Mouse (Mus musculus): ENCODE data around the gene Dync1h1. TPM values are rescaled to one million over a fixed set of nuclear protein-coding genes. Genes with fewer than 3 reads are reported as not detected.

The Dync1h1 gene
- polyA plus RNA-seq, 1 experiment, result 158 TPM

- no peak for DNase-seq (ENCODE audit: low read depth, low spot score)
- WGBS, result 59% methylated on average over 13 of the region's 13 CpGs
These were observed 844 bp upstream of the Dync1h1 start for GRCm38 (mm10) chr12:110600225-110600991.

- WGBS, result 78% methylated on average over 3 of the region's 3 CpGs
- DNase-seq (ENCODE audit: low read depth, low spot score), result no peak
These were observed 4.9 kb downstream of the Dync1h1 start for GRCm38 (mm10) chr12:110606161-110606560.

- 68% methylated on average over 2 of the region's 2 CpGs for WGBS
- DNase-seq (ENCODE audit: low read depth, low spot score), result no peak
These were observed 5.4 kb downstream of the Dync1h1 start for GRCm38 (mm10) chr12:110606676-110607075.

- WGBS, result 13% methylated on average over 11 of the region's 11 CpGs
- peak; percentile 64 for DNase-seq (ENCODE audit: low read depth, low spot score)
These were observed 7.4 kb downstream of the Dync1h1 start for GRCm38 (mm10) chr12:110608460-110609152.

DNA sequence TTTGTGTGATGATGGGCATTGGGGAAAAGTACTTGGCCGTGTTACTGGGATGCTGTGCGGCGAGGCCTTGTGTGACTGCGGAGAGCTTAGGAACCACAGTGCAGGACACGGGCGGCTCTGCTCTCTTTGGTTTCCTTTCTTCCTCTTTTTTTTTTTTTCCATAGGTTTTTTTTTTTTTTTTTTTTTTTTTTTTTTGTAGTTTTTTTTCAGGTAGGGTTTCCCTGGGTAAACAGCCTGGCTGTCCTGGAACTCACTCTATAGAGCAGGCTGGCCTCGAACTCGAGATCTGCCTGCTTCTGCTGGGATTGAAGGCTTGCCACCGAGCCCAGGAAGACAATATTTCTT, 7.9 kb downstream of the Dync1h1 start:
- no peak for DNase-seq (ENCODE audit: low read depth, low spot score)
- 55% methylated on average over 9 of the region's 9 CpGs for WGBS

GRCm38 (mm10) chr12:110610713-110611112, 9.5 kb downstream of the Dync1h1 start:
- 90% methylated on average over 2 of the region's 2 CpGs for WGBS

DNA sequence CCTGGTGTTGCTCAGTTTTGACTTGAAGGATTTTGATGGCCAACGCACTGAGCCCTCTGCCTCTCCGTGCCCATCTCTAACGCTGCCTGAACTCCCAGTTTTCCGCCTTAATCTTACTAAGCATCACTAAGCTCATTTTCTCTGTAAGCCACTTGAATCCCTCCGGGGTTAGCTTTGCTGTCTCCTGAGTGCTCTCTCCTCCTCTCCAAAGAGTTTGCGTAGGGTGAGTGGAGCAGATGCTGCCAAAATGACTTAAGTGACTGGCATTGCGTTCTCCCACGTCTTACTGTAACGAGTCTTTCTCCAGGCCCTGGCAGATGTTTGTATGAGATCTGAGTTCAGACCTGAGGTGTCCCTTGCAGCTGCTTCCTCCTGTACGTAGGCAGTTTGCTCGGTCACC, 28.8 kb downstream of the Dync1h1 start:
- no peak for DNase-seq (ENCODE audit: low read depth, low spot score)
- 94% methylated on average over 11 of the region's 11 CpGs for WGBS

More at GRCm38 (mm10) chr12:110610713-110611112, 9.5 kb downstream of the Dync1h1 start:
- no peak for DNase-seq (ENCODE audit: low read depth, low spot score)

GRCm38 (mm10) chr12:110636293-110636692, 35.0 kb downstream of the Dync1h1 start:
- no peak for DNase-seq (ENCODE audit: low read depth, low spot score)
- 96% methylated on average over 12 of the region's 12 CpGs for WGBS

DNA sequence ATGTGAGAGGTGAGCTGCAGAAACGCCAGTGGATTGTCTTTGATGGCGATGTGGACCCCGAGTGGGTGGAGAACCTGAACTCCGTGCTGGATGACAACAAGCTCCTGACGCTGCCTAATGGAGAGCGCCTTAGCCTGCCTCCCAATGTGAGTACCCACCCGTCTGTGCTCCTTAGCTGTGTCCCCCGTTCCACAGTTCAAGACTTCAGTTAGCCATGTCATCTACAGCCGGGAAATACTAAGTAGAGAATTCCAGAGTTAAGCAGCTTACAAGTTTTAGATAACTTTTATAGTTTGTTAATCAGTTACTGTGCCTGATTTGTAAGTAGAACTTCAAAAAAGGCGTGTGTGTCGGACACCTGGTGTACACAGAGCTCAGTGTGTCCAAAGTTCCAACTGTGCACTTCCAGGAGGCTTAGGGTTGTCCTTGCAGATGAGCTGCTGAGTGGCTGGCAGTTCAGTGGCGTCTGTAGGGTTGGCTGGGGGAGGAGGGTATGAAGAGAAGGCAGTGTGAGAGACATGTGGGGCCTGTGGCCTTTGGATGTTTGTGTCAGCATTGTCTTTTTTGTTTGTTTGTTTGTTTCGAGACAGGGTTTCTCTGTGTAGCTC, 36.4 kb downstream of the Dync1h1 start:
- no peak for DNase-seq (ENCODE audit: low read depth, low spot score)
- WGBS, result 52% methylated on average over 13 of the region's 13 CpGs

DNA sequence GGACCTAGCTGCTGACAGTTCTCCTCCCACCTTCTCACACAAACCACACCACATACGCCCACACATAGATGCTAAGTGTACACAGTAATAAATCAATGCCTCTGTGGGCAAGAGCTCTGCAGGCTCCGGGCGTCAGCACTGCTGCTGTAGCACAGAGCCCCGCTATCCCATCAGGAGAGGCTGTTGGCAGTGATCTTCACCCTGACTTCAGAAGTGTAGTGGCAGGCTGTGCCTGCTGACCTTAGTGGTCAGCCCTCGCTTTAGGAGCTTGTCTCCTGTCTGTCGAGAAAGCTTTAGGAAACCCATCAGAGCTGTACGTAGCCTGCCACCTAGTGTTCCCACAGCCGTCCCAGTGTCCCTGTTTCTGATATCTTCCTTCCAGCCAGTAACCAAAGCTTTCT, 49.0 kb downstream of the Dync1h1 start:
- no peak for DNase-seq (ENCODE audit: low read depth, low spot score)
- 75% methylated on average over 8 of the region's 8 CpGs for WGBS

DNA sequence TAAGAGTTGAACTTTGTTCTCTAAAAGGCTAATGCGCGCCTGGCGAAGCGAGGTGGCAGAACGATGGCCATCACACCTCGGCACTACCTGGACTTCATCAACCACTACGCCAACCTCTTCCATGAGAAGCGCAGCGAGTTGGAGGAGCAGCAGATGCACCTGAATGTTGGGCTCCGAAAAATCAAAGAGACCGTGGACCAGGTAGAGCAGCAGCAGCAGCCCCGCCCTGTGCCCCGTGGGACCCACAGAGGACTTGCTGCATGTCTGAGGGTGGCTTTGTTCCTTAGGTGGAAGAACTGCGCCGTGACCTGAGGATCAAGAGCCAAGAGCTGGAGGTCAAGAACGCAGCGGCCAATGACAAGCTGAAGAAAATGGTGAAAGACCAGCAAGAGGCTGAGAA, 50.2 kb downstream of the Dync1h1 start:
- DNase-seq (ENCODE audit: low read depth, low spot score), result no peak
- 97% methylated on average over 17 of the region's 17 CpGs for WGBS

GRCm38 (mm10) chr12:110661746-110662145, 60.5 kb downstream of the Dync1h1 start:
- no peak for DNase-seq (ENCODE audit: low read depth, low spot score)
- 95% methylated on average over 14 of the region's 14 CpGs for WGBS

DNA sequence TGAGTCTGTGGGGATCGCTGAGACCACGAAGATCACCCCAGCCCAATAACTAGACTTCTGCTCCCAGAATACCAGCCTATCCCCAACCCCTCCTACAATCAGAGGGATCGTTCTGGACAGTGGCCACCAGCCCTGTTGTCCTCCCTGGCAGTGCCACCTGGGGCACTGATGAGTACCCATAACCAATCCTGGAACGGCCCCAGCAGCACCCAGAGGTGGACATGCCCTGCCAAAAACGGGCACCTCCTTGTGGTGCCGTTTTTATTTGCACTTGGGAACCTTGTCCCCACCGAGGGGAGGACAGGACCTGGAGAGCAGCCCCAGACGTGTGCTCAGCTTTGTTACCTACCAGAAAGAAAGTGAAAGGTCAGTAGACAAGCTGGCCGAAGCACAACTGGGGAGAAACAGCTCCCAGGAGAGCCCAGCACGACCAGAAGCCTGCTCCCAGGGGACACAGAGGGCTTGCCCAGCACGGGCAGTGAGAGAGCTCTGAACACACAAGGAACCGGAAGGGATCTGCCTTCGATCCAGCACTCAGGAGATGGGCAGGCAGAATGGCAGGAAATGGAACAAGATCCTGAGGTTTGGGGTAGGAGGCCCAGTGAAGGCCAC, 66.3 kb downstream of the Dync1h1 start:
- no peak for DNase-seq (ENCODE audit: low read depth, low spot score)
- WGBS, result 74% methylated on average over 13 of the region's 13 CpGs

DNA sequence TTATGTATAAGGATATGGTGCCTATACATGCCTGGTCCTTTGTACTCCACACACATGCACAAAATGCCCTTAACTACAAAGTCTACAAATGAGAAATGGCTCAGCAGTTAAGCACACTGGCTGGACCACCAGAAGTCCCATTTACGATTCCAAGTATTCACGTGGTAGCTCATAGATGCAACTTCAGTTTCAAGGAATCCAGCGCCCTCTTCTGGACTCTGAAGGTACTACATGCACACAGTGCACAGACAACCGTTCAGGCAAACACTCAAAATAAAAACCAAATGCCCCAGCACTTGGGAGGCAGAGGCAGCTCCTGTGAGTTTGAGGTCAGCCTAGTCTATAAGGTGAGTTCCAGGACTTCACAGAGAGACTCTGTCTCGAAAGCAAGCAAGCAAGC, 73.0 kb downstream of the Dync1h1 start:
- DNase-seq (ENCODE audit: low read depth, low spot score), result no peak
- 49% methylated on average over 5 of the region's 5 CpGs for WGBS

DNA sequence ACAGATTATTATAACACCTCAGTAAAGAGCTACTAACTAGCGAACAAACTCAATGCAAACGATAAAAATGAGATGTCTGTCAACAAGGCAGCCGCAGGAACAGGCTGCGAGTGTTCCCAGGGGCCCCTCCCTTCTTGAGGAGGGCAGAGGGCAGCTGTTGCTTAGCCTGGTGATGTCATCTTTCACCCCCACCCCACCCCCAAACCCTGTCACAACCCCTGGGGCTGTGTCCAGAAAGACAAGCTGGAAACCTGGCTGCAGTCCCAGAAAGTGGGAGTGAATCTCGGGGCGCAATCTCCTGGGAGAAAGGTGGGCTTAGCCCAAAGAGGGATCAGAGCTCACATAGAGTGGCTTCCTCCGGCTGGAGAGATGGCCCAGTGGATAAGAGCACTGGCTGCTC, 79.9 kb downstream of the Dync1h1 start:
- no peak for DNase-seq (ENCODE audit: low read depth, low spot score)
- 18% methylated on average over 7 of the region's 7 CpGs for WGBS

- DNase-seq (ENCODE audit: low read depth, low spot score), result no peak
- WGBS, result 58% methylated on average over 3 of the region's 3 CpGs
These were observed 80.6 kb downstream of the Dync1h1 start for GRCm38 (mm10) chr12:110681878-110682277.

GRCm38 (mm10) chr12:110682561-110683299, 81.5 kb downstream of the Dync1h1 start, which contains the start of gene 1700001K19Rik:
TSS of gene 1700001K19Rik (minus strand) at chr12:110682619.
- DNase-seq (ENCODE audit: low read depth, low spot score), result no peak
- 73% methylated on average over 9 of the region's 9 CpGs for WGBS

DNA sequence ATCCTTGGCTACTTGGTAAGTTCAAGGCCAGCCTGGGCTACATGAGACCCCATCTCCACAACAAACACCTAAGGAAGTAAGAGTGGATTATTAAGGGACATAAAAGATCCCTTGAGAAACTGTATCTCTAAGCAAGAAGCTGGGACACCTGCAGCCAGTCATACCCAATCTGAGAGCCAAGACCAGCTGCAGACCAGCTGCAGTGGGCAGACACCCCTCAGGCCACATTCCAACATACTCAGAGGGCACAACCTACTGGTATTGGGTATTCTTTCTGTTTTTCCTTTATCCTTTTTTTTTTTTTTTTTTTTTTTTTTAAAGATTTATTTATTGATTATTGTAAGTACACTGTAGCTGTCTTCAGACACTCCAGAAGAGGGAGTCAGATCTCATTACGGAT, 82.3 kb downstream of the Dync1h1 start:
- DNase-seq (ENCODE audit: low read depth, low spot score), result no peak
- 60% methylated on average over 1 of the region's 1 CpGs for WGBS

GRCm38 (mm10) chr12:110687894-110688734, 86.9 kb downstream of the Dync1h1 start:
- peak; percentile 91 for DNase-seq (ENCODE audit: low read depth, low spot score)
- WGBS, result 34% methylated on average over 12 of the region's 12 CpGs

All from large intestine, adult 2 months (tissue).